Mouse (Mus musculus) embryonic fibroblast, embryonic 13.5 days (primary cell): ENCODE data around the gene Arhgdib. TPM values are rescaled to one million over a fixed set of nuclear protein-coding genes. Genes with fewer than 3 reads are reported as not detected.
"Not testable (repeated sequence)": the region's sequence is repeated elsewhere in the genome, so short reads cannot be mapped to it uniquely, and the experiment has no call there.

Experiments used
- H3K27ac ChIP-seq: 2 replicates; pipeline ENCODE4 v1.5.1; 2012; ENCODE audit warnings: low read length, control low read depth, inconsistent platforms; ENCODE audit not compliant: insufficient read depth
- H3K4me1 ChIP-seq: 2 replicates; pipeline ENCODE4 v1.6.1; 2011; ENCODE audit warnings: low read length; ENCODE audit not compliant: control insufficient read depth, insufficient read depth
- H3K4me3 ChIP-seq: 2 replicates; pipeline ENCODE4 v1.5.1; 2011; ENCODE audit warnings: mild to moderate bottlenecking, control low read depth, low read length; ENCODE audit not compliant: insufficient read depth
- CTCF ChIP-seq: IDR thresholded peaks from 2 replicates; pipeline ENCODE4 v1.5.1; 2011; ENCODE audit warnings: mild to moderate bottlenecking, control low read depth, low read length, moderate library complexity, borderline replicate concordance; ENCODE audit not compliant: insufficient read depth
- POLR2A ChIP-seq: IDR thresholded peaks from 2 replicates; pipeline ENCODE4 v1.6.1; 2011; ENCODE audit warnings: low read depth, mild to moderate bottlenecking, control low read depth, low read length, moderate library complexity
- polyA plus RNA-seq: library from polyadenylated mRNA; stranded (reverse); fragments of >200 nt; gene quantifications from 2 replicates; pipeline ENCODE4 v1.2.4, GENCODE M21; 2011; ENCODE audit warnings: low read depth; ENCODE audit not compliant: missing spikeins, insufficient read length

Gene Arhgdib
- polyA plus RNA-seq, 1 experiment = 221 TPM

- peaks cover 3% of the 10 kb centered on the region for H3K4me1 ChIP-seq
- no peak overlapping the region for H3K27ac ChIP-seq
- TF ChIP-seq POLR2A (no peak), CTCF (no peak)
- no peak overlapping the region for H3K4me3 ChIP-seq
These were observed 37.8 kb upstream of the Arhgdib start for GRCm38 (mm10) chr6:136979274-136980082.

- H3K4me3 ChIP-seq, H3K27ac ChIP-seq: not testable (repeated sequence)
- H3K4me1 ChIP-seq = peaks cover 19% of the 10 kb centered on the region; the same call in 1 of the 2 replicates
These were observed 27.2 kb upstream of the Arhgdib start for GRCm38 (mm10) chr6:136968877-136969276.

- Histone ChIP-seq H3K4me3 (no peak overlapping the region), H3K27ac (no peak overlapping the region), H3K4me1 (peaks cover 19% of the 10 kb centered on the region; the same call in 1 of the 2 replicates)
- TF ChIP-seq CTCF (no peak), POLR2A (no peak)
These were observed 25.8 kb upstream of the Arhgdib start for GRCm38 (mm10) chr6:136967466-136967865.

- Histone ChIP-seq H3K4me3 (no peak overlapping the region), H3K4me1 (peaks cover 19% of the 10 kb centered on the region; the same call in 1 of the 2 replicates)
- TF ChIP-seq CTCF = no peak
- TF ChIP-seq POLR2A = peak; percentile 29
These were observed 24.2 kb upstream of the Arhgdib start for GRCm38 (mm10) chr6:136965912-136966311.

GRCm38 (mm10) chr6:136964609-136965510 is 23.2 kb upstream of the Arhgdib start:
- peaks cover 19% of the 10 kb centered on the region; the same call in 1 of the 2 replicates for H3K4me1 ChIP-seq
- TF ChIP-seq POLR2A (no peak), CTCF (no peak)
- no peak overlapping the region for H3K4me3 ChIP-seq
- H3K27ac ChIP-seq = no peak overlapping the region

More at GRCm38 (mm10) chr6:136965912-136966311, 24.2 kb upstream of the Arhgdib start:
- peak overlapping the region; percentile 45; the same call in 1 of the 2 replicates for H3K27ac ChIP-seq

- H3K4me3 ChIP-seq = no peak overlapping the region
These were observed 21.3 kb upstream of the Arhgdib start for GRCm38 (mm10) chr6:136962957-136963356.

GRCm38 (mm10) chr6:136959131-136959530 is 17.4 kb upstream of the Arhgdib start:
- Histone ChIP-seq H3K4me1 (peaks cover 10% of the 10 kb centered on the region; the same call in 1 of the 2 replicates), H3K27ac (no peak overlapping the region), H3K4me3 (no peak overlapping the region)
- no peak for TF ChIP-seq CTCF
- TF ChIP-seq POLR2A = no peak

More at GRCm38 (mm10) chr6:136962957-136963356, 21.3 kb upstream of the Arhgdib start:
- TF ChIP-seq POLR2A (no peak), CTCF (no peak)
- Histone ChIP-seq H3K27ac (no peak overlapping the region), H3K4me1 (peaks cover 26% of the 10 kb centered on the region; the same call in 1 of the 2 replicates)

GRCm38 (mm10) chr6:136957062-136957461 is 15.4 kb upstream of the Arhgdib start:
- H3K27ac ChIP-seq = no peak overlapping the region; the same call in 1 of the 2 replicates
- no peak overlapping the region for H3K4me3 ChIP-seq
- no peak for TF ChIP-seq CTCF
- TF ChIP-seq POLR2A = no peak
- H3K4me1 ChIP-seq = peaks cover 10% of the 10 kb centered on the region; the same call in 1 of the 2 replicates

GRCm38 (mm10) chr6:136955240-136955639 is 13.5 kb upstream of the Arhgdib start:
- TF ChIP-seq POLR2A = no peak
- no peak for TF ChIP-seq CTCF
- H3K27ac ChIP-seq = no peak overlapping the region
- no peak overlapping the region for H3K4me3 ChIP-seq
- H3K4me1 ChIP-seq = peaks cover 10% of the 10 kb centered on the region; the same call in 1 of the 2 replicates
